Mouse (Mus musculus) kidney, postnatal 14 days (tissue): ENCODE results near the gene Miga2.
"Not testable (repeated sequence)": the region's sequence is repeated elsewhere in the genome, so short reads cannot be mapped to it uniquely, and the experiment has no call there.

ENCODE experiments used
- DNase-seq: peaks from one replicate; pipeline ENCODE4 v3.0.0; 2022; ENCODE audit warnings: mixed read lengths

Gene Miga2

GRCm38 (mm10) chr2:30399191-30400171 is 35.4 kb downstream of the Miga2 start:
- DNase-seq, result no peak

GRCm38 (mm10) chr2:30401581-30401980 is 37.5 kb downstream of the Miga2 start:
- no peak for DNase-seq

GRCm38 (mm10) chr2:30402351-30402826 is 38.4 kb downstream of the Miga2 start:
- no peak for DNase-seq

- DNase-seq, result no peak
Measured at GRCm38 (mm10) chr2:30402843-30403242, 38.8 kb downstream of the Miga2 start.

GRCm38 (mm10) chr2:30403870-30404269 is 39.8 kb downstream of the Miga2 start:
- no peak for DNase-seq

GRCm38 (mm10) chr2:30407221-30407620 is 43.2 kb downstream of the Miga2 start:
- no peak for DNase-seq

- no peak for DNase-seq
Measured at GRCm38 (mm10) chr2:30407778-30408177, 43.7 kb downstream of the Miga2 start.

- DNase-seq, result no peak
Measured at GRCm38 (mm10) chr2:30408452-30409100, 44.5 kb downstream of the Miga2 start.

GRCm38 (mm10) chr2:30409454-30410176 is 45.6 kb downstream of the Miga2 start:
- peak; percentile 65 for DNase-seq

GRCm38 (mm10) chr2:30413038-30413973 is 49.3 kb downstream of the Miga2 start:
- no peak for DNase-seq

GRCm38 (mm10) chr2:30414101-30414500 is 50.1 kb downstream of the Miga2 start:
- no peak for DNase-seq

- DNase-seq, result no peak
Measured at GRCm38 (mm10) chr2:30414681-30415080, 50.6 kb downstream of the Miga2 start.

- peak; percentile 98 for DNase-seq
Measured at GRCm38 (mm10) chr2:30415157-30415935, 51.3 kb downstream of the Miga2 start, which contains the start of gene Crat. Gene Crat (minus strand): TSS chr2:30415813.

GRCm38 (mm10) chr2:30415936-30416648 is 52.1 kb downstream of the Miga2 start, which contains the start of gene Ptpa:
Gene Ptpa (plus strand): TSS chr2:30416039.
- peak; percentile 96 for DNase-seq

GRCm38 (mm10) chr2:30416649-30416965 is 52.6 kb downstream of the Miga2 start:
- DNase-seq, result no peak

GRCm38 (mm10) chr2:30417154-30417553 is 53.1 kb downstream of the Miga2 start:
- not testable (repeated sequence) for DNase-seq

- no peak for DNase-seq
Measured at GRCm38 (mm10) chr2:30417595-30418165, 53.6 kb downstream of the Miga2 start.

- no peak for DNase-seq
Measured at GRCm38 (mm10) chr2:30418259-30418658, 54.2 kb downstream of the Miga2 start.

GRCm38 (mm10) chr2:30419112-30419511 is 55.1 kb downstream of the Miga2 start:
- DNase-seq, result no peak

GRCm38 (mm10) chr2:30421432-30421831 is 57.4 kb downstream of the Miga2 start:
- no peak for DNase-seq
